Mouse (Mus musculus): Measurements from ENCODE around the gene Cdc40.

DNA sequence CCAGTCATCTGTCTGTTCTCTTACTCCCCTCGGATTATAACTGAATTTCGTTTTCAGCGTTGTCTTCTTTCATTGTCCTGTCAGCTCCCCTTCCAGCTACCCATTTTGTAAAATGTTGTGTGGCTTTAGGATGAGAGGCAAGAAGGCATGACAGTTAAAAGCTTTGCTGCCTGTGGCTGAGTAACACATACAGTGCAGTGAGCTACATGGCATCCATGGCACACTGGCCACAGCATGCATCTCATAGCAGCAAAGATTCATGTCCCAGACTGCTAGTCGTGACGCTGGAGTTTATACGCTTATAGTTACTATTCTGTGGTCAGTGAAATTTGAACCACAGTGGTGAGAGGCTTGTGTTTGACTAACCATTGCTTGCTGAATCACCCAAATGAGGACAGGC, 36.4 kb upstream of the Cdc40 start:
- TF ChIP-seq GATA1 (IDR thresholded peaks at IDR 0.05; ENCODE audit: borderline replicate concordance, low read length) (no peak), FLI1 (IDR thresholded peaks at IDR 0.05; ENCODE audit: low read length) (no peak)

Data from megakaryocyte, embryonic 14.5 days (primary cell).